Mouse (Mus musculus): ENCODE measurements around the gene Spry2. TPM values are rescaled to one million over a fixed set of nuclear protein-coding genes. Genes with fewer than 3 reads are reported as not detected.

The Spry2 gene
- polyA plus RNA-seq, 2 experiments, result 35.6 to 75.9 TPM

- no peak for TF ChIP-seq POLR2A (IDR thresholded peaks at IDR 0.05; ENCODE audit: borderline replicate concordance, extremely low read depth, insufficient read depth, insufficient read length)
- ATAC-seq (ENCODE audit: low FRiP score, low read depth) (no peak), DNase-seq (ENCODE audit: low spot score) (peak; percentile 70)
- Histone ChIP-seq H3K27ac (replicated peaks; ENCODE audit: low read depth, low read length) (peak overlapping the region; percentile 98), H3K9me3 (ENCODE audit: control insufficient read depth, low read length) (0 out of 2 replicates have a peak, but pooled peaks cover 3% of the 10 kb centered on the region), H3K27me3 (ENCODE audit: control insufficient read depth, insufficient read depth, low read length) (no peaks in the 10 kb centered on the region), H3K9ac (ENCODE audit: low read depth, low read length, severe bottlenecking) (peak overlapping the region; percentile 98), H3K36me3 (ENCODE audit: control insufficient read depth, insufficient read depth, low read length) (peaks cover under 1% of the 10 kb centered on the region), H3K4me1 (ENCODE audit: control insufficient read depth, insufficient read depth, low read length) (peaks cover 4% of the 10 kb centered on the region; the same call in 1 of the 2 replicates), H3K4me2 (replicated peaks; ENCODE audit: low read depth, low read length, severe bottlenecking) (peak overlapping the region; percentile 89), H3K4me3 (replicated peaks; ENCODE audit: low read length) (peak overlapping the region; percentile 91)
- 2% methylated on average over 58 of the region's 58 CpGs for WGBS
Observed at GRCm38 (mm10) chr14:105898266-105899111, 1.9 kb upstream of the Spry2 start.

GRCm38 (mm10) chr14:105897569-105898101, 1.0 kb upstream of the Spry2 start:
- no peak for TF ChIP-seq POLR2A (IDR thresholded peaks at IDR 0.05; ENCODE audit: borderline replicate concordance, extremely low read depth, insufficient read depth, insufficient read length)
- Histone ChIP-seq H3K27me3 (ENCODE audit: control insufficient read depth, insufficient read depth, low read length) (no peaks in the 10 kb centered on the region), H3K27ac (replicated peaks; ENCODE audit: low read depth, low read length) (peak overlapping the region; percentile 98), H3K4me2 (replicated peaks; ENCODE audit: low read depth, low read length, severe bottlenecking) (peak overlapping the region; percentile 89), H3K4me1 (ENCODE audit: control insufficient read depth, insufficient read depth, low read length) (peaks cover 11% of the 10 kb centered on the region; the same call in 1 of the 2 replicates), H3K4me3 (replicated peaks; ENCODE audit: low read length) (peak overlapping the region; percentile 91), H3K36me3 (ENCODE audit: control insufficient read depth, insufficient read depth, low read length) (peaks cover 9% of the 10 kb centered on the region), H3K9ac (ENCODE audit: low read depth, low read length, severe bottlenecking) (peak overlapping the region; percentile 98), H3K9me3 (ENCODE audit: control insufficient read depth, low read length) (0 out of 2 replicates have a peak, but pooled peaks cover under 1% of the 10 kb centered on the region)
- DNase-seq (ENCODE audit: low spot score) (peak; percentile 72), ATAC-seq (ENCODE audit: low FRiP score, low read depth) (peak; percentile 13)
- WGBS, result 2% methylated on average over 23 of the region's 28 CpGs

- TF ChIP-seq POLR2A (IDR thresholded peaks at IDR 0.05; ENCODE audit: borderline replicate concordance, extremely low read depth, insufficient read depth, insufficient read length), result no peak
- DNase-seq (ENCODE audit: low spot score) (peak; percentile 55), ATAC-seq (ENCODE audit: low FRiP score, low read depth) (no peak)
- WGBS, result under 1% methylated on average over 50 of the region's 50 CpGs
- Histone ChIP-seq H3K4me1 (ENCODE audit: control insufficient read depth, insufficient read depth, low read length) (peaks cover 16% of the 10 kb centered on the region; the same call in 1 of the 2 replicates), H3K9me3 (ENCODE audit: control insufficient read depth, low read length) (no peaks in the 10 kb centered on the region), H3K4me3 (replicated peaks; ENCODE audit: low read length) (peak overlapping the region; percentile 91), H3K36me3 (ENCODE audit: control insufficient read depth, insufficient read depth, low read length) (peaks cover 22% of the 10 kb centered on the region), H3K27ac (replicated peaks; ENCODE audit: low read depth, low read length) (peak overlapping the region; percentile 98), H3K27me3 (ENCODE audit: control insufficient read depth, insufficient read depth, low read length) (no peaks in the 10 kb centered on the region), H3K4me2 (replicated peaks; ENCODE audit: low read depth, low read length, severe bottlenecking) (peak overlapping the region; percentile 89), H3K9ac (ENCODE audit: low read depth, low read length, severe bottlenecking) (peak overlapping the region; percentile 98)
Observed at GRCm38 (mm10) chr14:105895961-105896651, 513 bp downstream of the Spry2 start.

GRCm38 (mm10) chr14:105894971-105895873, 1.4 kb downstream of the Spry2 start:
- Histone ChIP-seq H3K9ac (ENCODE audit: low read depth, low read length, severe bottlenecking) (peak overlapping the region; percentile 98), H3K27ac (replicated peaks; ENCODE audit: low read depth, low read length) (peak overlapping the region; percentile 98), H3K27me3 (ENCODE audit: control insufficient read depth, insufficient read depth, low read length) (no peaks in the 10 kb centered on the region), H3K36me3 (ENCODE audit: control insufficient read depth, insufficient read depth, low read length) (peaks cover 25% of the 10 kb centered on the region), H3K9me3 (ENCODE audit: control insufficient read depth, low read length) (no peaks in the 10 kb centered on the region), H3K4me1 (ENCODE audit: control insufficient read depth, insufficient read depth, low read length) (peaks cover 18% of the 10 kb centered on the region; the same call in 1 of the 2 replicates), H3K4me3 (replicated peaks; ENCODE audit: low read length) (peak overlapping the region; percentile 91), H3K4me2 (replicated peaks; ENCODE audit: low read depth, low read length, severe bottlenecking) (peak overlapping the region; percentile 89)
- under 1% methylated on average over 34 of the region's 36 CpGs for WGBS
- ATAC-seq (ENCODE audit: low FRiP score, low read depth) (peak; percentile 3; the same call in 1 of the 2 replicates), DNase-seq (ENCODE audit: low spot score) (peak; percentile 54)
- no peak for TF ChIP-seq POLR2A (IDR thresholded peaks at IDR 0.05; ENCODE audit: borderline replicate concordance, extremely low read depth, insufficient read depth, insufficient read length)
